Mouse (Mus musculus) myocyte (in vitro differentiated cells): ENCODE measurements around the gene Arid5b. TPM values are rescaled to one million over a fixed set of nuclear protein-coding genes. Genes with fewer than 3 reads are reported as not detected.

ENCODE experiments used
- H3K27me3 ChIP-seq: one replicate; pipeline ENCODE4 v1.6.1; 2011; ENCODE audit not compliant: control insufficient read depth, insufficient read depth, insufficient read length
- H3K36me3 ChIP-seq: one replicate; pipeline ENCODE4 v1.6.1; 2011; ENCODE audit not compliant: control insufficient read depth, insufficient read depth
- H3K4me2 ChIP-seq: one replicate; pipeline ENCODE4 v1.6.1; 2011; ENCODE audit warnings: low read depth, control low read depth
- H3K4me3 ChIP-seq: one replicate; pipeline ENCODE4 v1.5.1; 2011; ENCODE audit warnings: mild to moderate bottlenecking, control low read depth, moderate library complexity
- H3K79me2 ChIP-seq: one replicate; pipeline ENCODE4 v1.6.1; 2011; ENCODE audit not compliant: control insufficient read depth, insufficient read depth
- H3ac ChIP-seq: one replicate; pipeline ENCODE4 v1.6.1; 2011; ENCODE audit not compliant: control insufficient read depth, insufficient read length
- CEBPB ChIP-seq: IDR thresholded peaks from 2 replicates; pipeline ENCODE4 v1.6.1; 2011; ENCODE audit warnings: mild to moderate bottlenecking, moderate library complexity; ENCODE audit not compliant: poor library complexity, insufficient read depth, severe bottlenecking
- E2F4 ChIP-seq: IDR thresholded peaks from one replicate; pipeline ENCODE4 v1.6.1; 2011; ENCODE audit warnings: mild to moderate bottlenecking, control low read depth, moderate library complexity; ENCODE audit not compliant: insufficient read depth
- MAX ChIP-seq: IDR thresholded peaks from one replicate; pipeline ENCODE4 v1.6.1; 2011; ENCODE audit warnings: low read depth, mild to moderate bottlenecking, control low read depth
- MYOD1 ChIP-seq, 3 experiments: IDR thresholded peaks; one replicate each; pipeline ENCODE4 v1.6.1; 2011; ENCODE audit warnings: control low read depth in 2 of 3, low read depth in 2 of 3, mild to moderate bottlenecking in 2 of 3, moderate library complexity in 1 of 3; ENCODE audit not compliant: insufficient read length in 2 of 3, control insufficient read depth in 1 of 3
- MYOG ChIP-seq, 3 experiments: IDR thresholded peaks; one replicate each; pipeline ENCODE4 v1.6.1; 2011; ENCODE audit warnings: control low read depth in 2 of 3, low read depth in 2 of 3, mild to moderate bottlenecking in 2 of 3; ENCODE audit not compliant: insufficient read length in 2 of 3, control insufficient read depth in 1 of 3, insufficient read depth in 1 of 3
- POLR2A ChIP-seq: IDR thresholded peaks from one replicate; pipeline ENCODE4 v1.6.1; 2011; ENCODE audit warnings: low read depth, mild to moderate bottlenecking, control low read depth, moderate library complexity; ENCODE audit not compliant: insufficient read length
- POLR2AphosphoS2 ChIP-seq: IDR thresholded peaks from one replicate; pipeline ENCODE4 v1.6.1; 2011; ENCODE audit warnings: low read depth, control low read depth; ENCODE audit not compliant: insufficient read length
- REST ChIP-seq: IDR thresholded peaks from one replicate; pipeline ENCODE4 v1.6.1; 2011; ENCODE audit warnings: mild to moderate bottlenecking, control low read depth, moderate library complexity; ENCODE audit not compliant: insufficient read depth, insufficient read length
- SRF ChIP-seq: IDR thresholded peaks from one replicate; pipeline ENCODE4 v1.6.1; 2011; ENCODE audit warnings: low read depth; ENCODE audit not compliant: control insufficient read depth, insufficient read length
- TCF12 ChIP-seq: IDR thresholded peaks from one replicate; pipeline ENCODE4 v1.6.1; 2011; ENCODE audit warnings: mild to moderate bottlenecking, control low read depth; ENCODE audit not compliant: poor library complexity, insufficient read depth, severe bottlenecking
- TCF3 ChIP-seq: IDR thresholded peaks from one replicate; pipeline ENCODE4 v1.6.1; 2011; ENCODE audit warnings: low read depth, control low read depth; ENCODE audit not compliant: insufficient read length
- USF1 ChIP-seq: IDR thresholded peaks from one replicate; pipeline ENCODE4 v1.6.1; 2011; ENCODE audit warnings: low read depth, mild to moderate bottlenecking, control low read depth, moderate library complexity
- polyA plus RNA-seq: library from polyadenylated mRNA; unstranded; fragments of >200 nt; fragmentation: generic; extraction: Trizol; gene quantifications from one replicate; pipeline ENCODE4 v1.2.1, GENCODE M21; 2012; ENCODE audit warnings: missing spikeins

Arid5b gene
- polyA plus RNA-seq, 1 experiment, result 7.7 TPM

GRCm38 (mm10) chr10:68203322-68203721 lies 75.2 kb downstream of the Arid5b start:
- TF ChIP-seq CEBPB (no peak), REST (no peak), TCF12 (no peak)
- H3K4me3 ChIP-seq, result no peak overlapping the region
- H3K79me2 ChIP-seq, result peaks cover 25% of the 10 kb centered on the region
- H3K4me2 ChIP-seq, result no peak overlapping the region
- H3K36me3 ChIP-seq, result no peaks in the 10 kb centered on the region
- H3ac ChIP-seq, result no peak overlapping the region
- no peaks in the 10 kb centered on the region for H3K27me3 ChIP-seq

DNA sequence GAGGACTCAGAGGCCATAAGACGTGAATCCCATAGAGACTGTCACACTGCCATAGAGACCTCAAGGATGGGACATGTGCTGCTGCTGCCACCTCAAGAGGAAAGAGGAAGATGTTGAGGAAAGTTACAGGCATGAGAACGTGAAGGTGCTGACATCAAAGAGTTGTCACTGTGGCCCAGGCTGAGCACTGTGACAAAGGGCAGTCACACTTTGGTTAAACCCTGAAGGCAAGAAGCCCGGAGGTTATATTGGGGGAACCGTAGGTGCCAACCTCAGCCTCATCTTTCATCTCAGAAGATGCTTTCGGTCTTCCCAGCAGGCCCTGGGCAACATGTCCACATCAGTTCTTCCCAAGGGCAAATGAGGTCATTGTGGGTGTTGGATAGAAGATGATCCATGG lies 79.1 kb downstream of the Arid5b start:
- TF ChIP-seq MAX, result no peak
- no peak for TF ChIP-seq TCF12
- no peak for TF ChIP-seq POLR2AphosphoS2
- TF ChIP-seq SRF, result no peak
- TF ChIP-seq CEBPB, result no peak
- TF ChIP-seq USF1, result no peak
- H3K27me3 ChIP-seq, result no peaks in the 10 kb centered on the region

GRCm38 (mm10) chr10:68196324-68196723 lies 82.2 kb downstream of the Arid5b start:
- no peak overlapping the region for H3K4me3 ChIP-seq
- H3K27me3 ChIP-seq, result no peaks in the 10 kb centered on the region
- TF ChIP-seq REST, result no peak
- no peak for TF ChIP-seq POLR2AphosphoS2
- TF ChIP-seq CEBPB, result no peak
- TF ChIP-seq USF1, result no peak
- no peak for TF ChIP-seq MYOD1 (IDR thresholded peaks at IDR 0.05; ENCODE audit: control insufficient read depth in 1 of 3, insufficient read length in 2 of 3, low read depth in 2 of 3)
- TF ChIP-seq SRF, result no peak
- TF ChIP-seq TCF3, result no peak
- TF ChIP-seq MYOG (IDR thresholded peaks at IDR 0.05; ENCODE audit: control insufficient read depth in 1 of 3, insufficient read depth in 1 of 3, insufficient read length in 2 of 3, low read depth in 2 of 3), result no peak
- no peak for TF ChIP-seq E2F4
- TF ChIP-seq TCF12, result no peak
- TF ChIP-seq MAX, result no peak
- no peak overlapping the region for H3K4me2 ChIP-seq
- peaks cover 21% of the 10 kb centered on the region for H3K79me2 ChIP-seq
- no peaks in the 10 kb centered on the region for H3K36me3 ChIP-seq
- no peak overlapping the region for H3ac ChIP-seq

More for the DNA sequence above, 79.1 kb downstream of the Arid5b start:
- Histone ChIP-seq H3K4me2 (no peak overlapping the region), H3K36me3 (no peaks in the 10 kb centered on the region), H3K79me2 (peaks cover 18% of the 10 kb centered on the region), H3K4me3 (no peak overlapping the region), H3ac (no peak overlapping the region)

GRCm38 (mm10) chr10:68193561-68193960 lies 85.0 kb downstream of the Arid5b start:
- Histone ChIP-seq H3K27me3 (no peaks in the 10 kb centered on the region), H3K79me2 (peaks cover 19% of the 10 kb centered on the region), H3ac (no peak overlapping the region), H3K36me3 (no peaks in the 10 kb centered on the region), H3K4me2 (no peak overlapping the region), H3K4me3 (no peak overlapping the region)
- no peak for TF ChIP-seq CEBPB
- TF ChIP-seq SRF, result no peak
- TF ChIP-seq USF1, result no peak
- TF ChIP-seq MYOG (IDR thresholded peaks at IDR 0.05; ENCODE audit: control insufficient read depth in 1 of 3, insufficient read depth in 1 of 3, insufficient read length in 2 of 3, low read depth in 2 of 3), result no peak
- no peak for TF ChIP-seq E2F4
- no peak for TF ChIP-seq REST
- no peak for TF ChIP-seq MYOD1 (IDR thresholded peaks at IDR 0.05; ENCODE audit: control insufficient read depth in 1 of 3, insufficient read length in 2 of 3, low read depth in 2 of 3)
- TF ChIP-seq TCF12, result no peak
- no peak for TF ChIP-seq POLR2A
- TF ChIP-seq MAX, result no peak
- no peak for TF ChIP-seq POLR2AphosphoS2

- H3ac ChIP-seq, result no peak overlapping the region
- peak overlapping the region; percentile 78 for H3K4me2 ChIP-seq
- H3K27me3 ChIP-seq, result no peaks in the 10 kb centered on the region
- no peak overlapping the region for H3K4me3 ChIP-seq
- no peaks in the 10 kb centered on the region for H3K36me3 ChIP-seq
- TF ChIP-seq MYOD1 (IDR thresholded peaks at IDR 0.05; ENCODE audit: control insufficient read depth in 1 of 3, insufficient read length in 2 of 3, low read depth in 2 of 3), result no peak
- peak; percentile 83 for TF ChIP-seq USF1
- peaks cover 19% of the 10 kb centered on the region for H3K79me2 ChIP-seq
Observed at GRCm38 (mm10) chr10:68192824-68193255, 85.7 kb downstream of the Arid5b start.
